Mouse (Mus musculus): ENCODE measurements around the gene Kirrel3.

Gene Kirrel3

GRCm38 (mm10) chr9:34485759-34486431, at the start of gene Kirrel3:
Gene Kirrel3, plus strand, starts transcription at chr9:34485894.
- DNase-seq (ENCODE audit: low read depth, low spot score) = peak; percentile 23

GRCm38 (mm10) chr9:34440721-34441120, 45.0 kb upstream of the Kirrel3 start:
- no peak for DNase-seq (ENCODE audit: low read depth, low spot score)

GRCm38 (mm10) chr9:34443950-34444349, 41.7 kb upstream of the Kirrel3 start:
- no peak for DNase-seq (ENCODE audit: low read depth, low spot score)

GRCm38 (mm10) chr9:34446497-34447350, 39.0 kb upstream of the Kirrel3 start:
- no peak for DNase-seq (ENCODE audit: low read depth, low spot score)

GRCm38 (mm10) chr9:34447736-34448135, 38.0 kb upstream of the Kirrel3 start:
- no peak for DNase-seq (ENCODE audit: low read depth, low spot score)

- DNase-seq (ENCODE audit: low read depth, low spot score) = no peak
Observed at GRCm38 (mm10) chr9:34448467-34448866, 37.2 kb upstream of the Kirrel3 start.

GRCm38 (mm10) chr9:34458189-34458588, 27.5 kb upstream of the Kirrel3 start:
- no peak for DNase-seq (ENCODE audit: low read depth, low spot score)

- no peak for DNase-seq (ENCODE audit: low read depth, low spot score)
Observed at GRCm38 (mm10) chr9:34459968-34460367, 25.7 kb upstream of the Kirrel3 start.

GRCm38 (mm10) chr9:34463666-34464065, 22.0 kb upstream of the Kirrel3 start:
- no peak for DNase-seq (ENCODE audit: low read depth, low spot score)

GRCm38 (mm10) chr9:34466058-34466457, 19.6 kb upstream of the Kirrel3 start:
- DNase-seq (ENCODE audit: low read depth, low spot score) = no peak

GRCm38 (mm10) chr9:34469180-34469579, 16.5 kb upstream of the Kirrel3 start:
- no peak for DNase-seq (ENCODE audit: low read depth, low spot score)

GRCm38 (mm10) chr9:34476206-34476605, 9.5 kb upstream of the Kirrel3 start:
- DNase-seq (ENCODE audit: low read depth, low spot score) = no peak

GRCm38 (mm10) chr9:34478494-34478893, 7.2 kb upstream of the Kirrel3 start:
- no peak for DNase-seq (ENCODE audit: low read depth, low spot score)

GRCm38 (mm10) chr9:34483236-34483635, 2.5 kb upstream of the Kirrel3 start:
- no peak for DNase-seq (ENCODE audit: low read depth, low spot score)

GRCm38 (mm10) chr9:34484665-34485064, 1.0 kb upstream of the Kirrel3 start:
- no peak for DNase-seq (ENCODE audit: low read depth, low spot score)

GRCm38 (mm10) chr9:34488267-34488666, 2.6 kb downstream of the Kirrel3 start:
- DNase-seq (ENCODE audit: low read depth, low spot score) = no peak

GRCm38 (mm10) chr9:34488700-34489315, 3.1 kb downstream of the Kirrel3 start:
- peak; percentile 13 for DNase-seq (ENCODE audit: low read depth, low spot score)

GRCm38 (mm10) chr9:34489316-34489710, 3.6 kb downstream of the Kirrel3 start:
- no peak for DNase-seq (ENCODE audit: low read depth, low spot score)

- DNase-seq (ENCODE audit: low read depth, low spot score) = no peak
Observed at GRCm38 (mm10) chr9:34489760-34490159, 4.1 kb downstream of the Kirrel3 start.

- DNase-seq (ENCODE audit: low read depth, low spot score) = no peak
Observed at GRCm38 (mm10) chr9:34492121-34492520, 6.4 kb downstream of the Kirrel3 start.

- no peak for DNase-seq (ENCODE audit: low read depth, low spot score)
Observed at GRCm38 (mm10) chr9:34493571-34493970, 7.9 kb downstream of the Kirrel3 start.

- no peak for DNase-seq (ENCODE audit: low read depth, low spot score)
Observed at GRCm38 (mm10) chr9:34498126-34498525, 12.4 kb downstream of the Kirrel3 start.

All from retina, adult 2 months (tissue).